Mouse (Mus musculus) testis, postnatal 10 days (tissue): ENCODE measurements around the gene Gm7714.
"Not testable (repeated sequence)": the region's sequence is repeated elsewhere in the genome, so short reads cannot be mapped to it uniquely, and the experiment has no call there.

Source experiments
- DNase-seq: peaks from one replicate; pipeline ENCODE4 v3.0.0; 2021; ENCODE audit warnings: low spot score

Gene Gm7714

GRCm38 (mm10) chr5:88268619-88269018 is at the start of gene Gm7714:
Gm7714 (plus strand) TSS chr5:88268919.
- DNase-seq, result no peak

GRCm38 (mm10) chr5:88256475-88256874 is 12.2 kb upstream of the Gm7714 start:
- DNase-seq, result no peak

GRCm38 (mm10) chr5:88311307-88311706 is 42.6 kb downstream of the Gm7714 start:
- not testable (repeated sequence) for DNase-seq

GRCm38 (mm10) chr5:88317012-88317411 is 48.3 kb downstream of the Gm7714 start, which contains the start of gene Prol1:
Prol1 (plus strand) TSS chr5:88317312.
- DNase-seq, result no peak
